Mouse (Mus musculus) left cerebral cortex, postnatal 25 days (tissue): ENCODE measurements around the gene Jph3. TPM values are rescaled to one million over a fixed set of nuclear protein-coding genes. Genes with fewer than 3 reads are reported as not detected.
A peak's percentile ranks its signal among the peaks of the same experiment; 100 is the strongest.

ENCODE experiments used
- DNase-seq, 2 experiments: peaks; one replicate each; pipeline ENCODE4 v3.0.0; 2022; ENCODE audit warnings: low spot score in 2 of 2, mixed read lengths in 1 of 2
- intact Hi-C: fragments of 180-260 bp; cut with DNase I; formaldehyde crosslinking; loops from one replicate; pipeline ENCODE4 v1.15.1; 2025
- total RNA-seq, 2 experiments: library from RNA; stranded (reverse); gene quantifications; 2 replicates each; pipeline ENCODE4 v1.2.3; 2021

Gene Jph3
- total RNA-seq, 2 experiments from 2014 or later, result 254 to 260 TPM

- intact Hi-C loops, result no loop called here
- DNase-seq, result no peak
Observed at GRCm38 (mm10) chr8:121769095-121769494, 39.7 kb downstream of the Jph3 start.

GRCm38 (mm10) chr8:121769621-121770020, 40.2 kb downstream of the Jph3 start:
- intact Hi-C loops, result loop anchor here (5.0 kb wide), 1 partner anchor 37 kb away; no protein-coding TSS in a partner anchor
- no peak for DNase-seq

- intact Hi-C loops, result loop anchor here (5.0 kb wide), 1 partner anchor 39 kb away; no protein-coding TSS in a partner anchor
- peak in 1 of 2 experiments; percentile 77 for DNase-seq
Observed at GRCm38 (mm10) chr8:121770845-121771752, 41.7 kb downstream of the Jph3 start.

DNA sequence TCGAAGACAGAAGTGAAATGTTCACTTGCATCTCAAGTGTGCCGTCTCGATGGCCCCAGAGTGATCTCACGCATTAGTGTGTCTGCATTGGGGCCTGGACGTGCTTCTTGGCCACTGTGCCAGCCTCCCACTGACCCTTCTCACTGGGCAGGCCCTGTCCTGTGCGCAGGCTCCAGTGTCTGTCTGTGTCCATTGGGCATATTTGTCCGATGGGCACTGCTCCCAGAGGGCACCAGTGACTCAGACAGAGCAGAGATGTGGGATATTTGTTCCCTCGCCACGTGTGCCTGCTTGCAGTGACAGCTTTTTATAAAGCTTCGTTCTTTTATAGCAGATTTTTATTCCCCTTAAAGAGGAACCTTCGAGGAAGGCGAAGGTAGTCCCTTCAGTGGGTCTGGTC, 44.5 kb downstream of the Jph3 start:
- DNase-seq, result no peak
- intact Hi-C loops, result loop anchor here (5.0 kb wide), 1 partner anchor 42 kb away; no protein-coding TSS in a partner anchor

GRCm38 (mm10) chr8:121782493-121782892, 53.1 kb downstream of the Jph3 start:
- intact Hi-C loops, result no loop called here
- no peak for DNase-seq

DNA sequence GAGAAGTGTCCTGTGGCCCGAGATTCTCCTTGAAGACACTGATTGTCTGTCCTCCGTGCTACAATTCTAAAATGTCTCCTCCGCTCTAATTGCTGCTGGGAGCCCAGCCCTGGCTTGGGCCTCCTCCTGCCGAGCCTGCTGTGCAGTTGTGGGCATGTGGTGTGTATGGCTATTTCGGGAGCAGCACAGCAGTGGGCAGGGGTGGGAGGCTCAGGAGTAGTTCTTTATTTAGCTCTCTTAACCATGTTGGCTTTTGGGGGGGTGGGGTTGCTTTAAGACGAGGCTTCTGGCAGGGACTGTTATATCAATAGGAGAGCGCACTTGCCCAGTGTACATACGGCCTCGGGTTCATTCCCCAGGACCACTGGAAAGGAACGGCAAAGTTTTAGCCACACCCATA, 57.1 kb downstream of the Jph3 start:
- peak; percentile 61 to 93 for DNase-seq
- intact Hi-C loops, result loop anchor here (2.0 to 5.0 kb wide), 2 partner anchors 22 to 54 kb away; no protein-coding TSS in a partner anchor

DNA sequence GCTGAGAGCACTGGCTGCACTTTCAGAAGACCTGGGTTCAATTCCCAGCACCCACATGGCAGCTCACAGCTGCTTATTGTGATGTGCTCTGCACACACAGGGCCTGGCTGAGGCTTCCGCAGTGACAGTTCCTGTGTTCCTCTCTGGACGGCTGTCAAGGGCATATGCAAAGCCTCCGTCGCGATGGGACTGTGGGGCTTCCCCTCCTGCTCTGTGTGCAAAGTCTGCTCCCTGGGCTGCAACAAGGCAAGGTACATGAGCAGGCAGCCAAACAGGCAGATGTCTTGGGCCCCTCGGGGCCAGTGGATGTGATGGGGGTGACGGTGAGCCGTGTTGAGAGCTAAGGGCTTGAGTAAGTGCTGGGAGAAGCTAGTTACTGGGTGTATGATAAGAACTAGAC, 59.4 kb downstream of the Jph3 start:
- intact Hi-C loops, result loop anchor here (5.0 kb wide), 1 partner anchor 56 kb away; no protein-coding TSS in a partner anchor
- no peak for DNase-seq

DNA sequence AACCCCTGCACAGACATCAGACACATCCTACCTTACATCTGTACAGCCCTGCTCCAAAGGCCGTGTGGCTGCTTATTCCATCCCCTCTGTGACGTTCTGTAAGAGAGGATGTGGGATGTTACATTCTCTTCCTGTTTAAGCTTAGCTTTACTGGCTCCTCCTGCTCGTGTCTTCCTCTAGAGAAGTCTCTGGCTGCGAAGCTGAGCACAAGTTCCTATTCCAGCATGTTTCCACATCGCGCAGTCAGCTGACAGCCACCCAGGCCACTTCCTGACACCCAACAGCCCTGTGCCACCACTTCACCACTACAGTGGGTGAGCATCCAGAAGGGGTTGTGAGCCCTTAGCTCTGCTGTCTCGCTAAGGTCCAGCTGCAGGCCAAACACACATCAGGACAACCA, 62.7 kb downstream of the Jph3 start:
- intact Hi-C loops, result no loop called here
- no peak for DNase-seq

GRCm38 (mm10) chr8:121792627-121793026, 63.2 kb downstream of the Jph3 start:
- DNase-seq, result no peak
- intact Hi-C loops, result no loop called here

GRCm38 (mm10) chr8:121794151-121794550, 64.7 kb downstream of the Jph3 start:
- intact Hi-C loops, result no loop called here
- no peak for DNase-seq

DNA sequence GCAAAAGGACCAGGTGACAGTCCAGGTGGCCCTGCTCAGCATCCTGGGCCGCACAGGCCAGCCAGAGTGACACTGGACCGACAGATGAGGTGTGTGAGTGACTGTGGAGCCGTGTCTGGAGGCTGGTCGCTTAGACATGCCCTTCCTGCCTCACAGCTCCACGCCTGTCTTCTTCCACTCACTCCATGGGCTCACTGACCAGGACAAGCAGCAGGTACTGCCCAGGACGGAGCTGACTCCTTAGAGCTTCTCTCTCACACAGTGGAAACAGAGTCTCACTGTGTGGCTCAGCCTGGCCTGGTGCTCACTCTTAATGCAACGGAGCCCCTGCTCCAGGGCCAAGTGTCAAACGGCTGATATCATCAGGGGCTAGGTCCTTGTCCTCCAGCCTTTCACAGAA, 66.0 kb downstream of the Jph3 start:
- DNase-seq, result no peak
- intact Hi-C loops, result no loop called here

GRCm38 (mm10) chr8:121796406-121796805, 67.0 kb downstream of the Jph3 start:
- DNase-seq, result no peak
- intact Hi-C loops, result no loop called here

GRCm38 (mm10) chr8:121798401-121798800, 69.0 kb downstream of the Jph3 start:
- no peak for DNase-seq
- intact Hi-C loops, result no loop called here

DNA sequence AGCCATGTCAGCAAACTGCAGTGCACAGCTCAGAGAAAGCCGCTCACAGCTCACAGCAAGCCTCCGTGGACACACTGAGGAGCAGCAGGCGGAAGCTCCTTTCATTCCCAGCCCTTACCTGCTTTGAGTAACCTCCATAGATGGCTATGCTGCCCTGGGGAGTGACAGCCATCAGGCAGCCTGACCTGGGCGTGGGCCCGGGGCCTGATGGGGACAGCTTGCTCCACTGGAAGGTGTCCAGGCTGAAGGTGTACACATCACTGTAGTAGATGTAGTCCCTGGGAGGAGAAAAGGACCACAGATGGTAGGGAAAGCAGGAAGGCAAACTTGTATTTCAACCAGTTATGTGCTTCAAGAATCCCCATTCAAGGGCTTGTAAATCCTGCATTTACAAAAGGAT, 75.4 kb downstream of the Jph3 start:
- no peak for DNase-seq

GRCm38 (mm10) chr8:121806126-121806525, 76.7 kb downstream of the Jph3 start:
- DNase-seq, result no peak
- intact Hi-C loops, result loop anchor here (5.0 kb wide), 1 partner anchor 44 kb away; no protein-coding TSS in a partner anchor

More for the DNA sequence above, 75.4 kb downstream of the Jph3 start:
- intact Hi-C loops, result loop anchor here (5.0 kb wide), 1 partner anchor 43 kb away; no protein-coding TSS in a partner anchor

DNA sequence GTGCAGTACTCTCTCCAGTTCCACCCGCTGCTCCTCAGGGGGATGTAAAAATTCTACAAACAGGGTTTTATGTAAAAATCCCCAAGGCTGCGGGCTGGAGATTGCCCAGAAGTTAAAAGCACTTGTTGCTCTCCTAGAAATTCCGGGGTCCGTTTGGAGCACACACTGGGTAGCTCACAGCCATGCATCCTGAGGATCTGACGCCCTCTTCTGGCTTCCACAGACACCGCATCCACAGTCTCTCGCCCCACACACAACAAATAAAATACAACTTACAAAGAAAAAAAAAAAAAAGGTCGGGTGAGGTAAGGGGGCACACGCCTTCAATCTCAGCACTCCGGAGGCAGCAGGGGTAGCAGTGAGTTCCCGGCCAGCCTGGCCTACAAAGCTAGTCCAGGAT, 78.6 kb downstream of the Jph3 start:
- no peak for DNase-seq
- intact Hi-C loops, result loop anchor here (2.0 to 5.0 kb wide), 2 partner anchors 21 to 46 kb away; no protein-coding TSS in a partner anchor

- intact Hi-C loops, result loop anchor here (2.0 to 5.0 kb wide), 2 partner anchors 23 to 47 kb away; no protein-coding TSS in a partner anchor
- DNase-seq, result peak; percentile 59 to 92
Observed at GRCm38 (mm10) chr8:121809524-121810155, 80.2 kb downstream of the Jph3 start.

GRCm38 (mm10) chr8:121811502-121811901, 82.1 kb downstream of the Jph3 start:
- DNase-seq, result peak in 1 of 2 experiments; percentile 47
- intact Hi-C loops, result no loop called here

GRCm38 (mm10) chr8:121811931-121812570, 82.6 kb downstream of the Jph3 start:
- intact Hi-C loops, result no loop called here
- DNase-seq, result no peak

GRCm38 (mm10) chr8:121818226-121818625, 88.8 kb downstream of the Jph3 start:
- intact Hi-C loops, result no loop called here
- peak in 1 of 2 experiments; percentile 30 for DNase-seq
